Mouse (Mus musculus): ENCODE measurements around the gene Ankdd1a. TPM values are rescaled to one million over a fixed set of nuclear protein-coding genes. Genes with fewer than 3 reads are reported as not detected.

Gene Ankdd1a
- total RNA-seq, 4 experiments from 2014 or later, result 2.2 to 3.4 (median 2.8) TPM

DNA sequence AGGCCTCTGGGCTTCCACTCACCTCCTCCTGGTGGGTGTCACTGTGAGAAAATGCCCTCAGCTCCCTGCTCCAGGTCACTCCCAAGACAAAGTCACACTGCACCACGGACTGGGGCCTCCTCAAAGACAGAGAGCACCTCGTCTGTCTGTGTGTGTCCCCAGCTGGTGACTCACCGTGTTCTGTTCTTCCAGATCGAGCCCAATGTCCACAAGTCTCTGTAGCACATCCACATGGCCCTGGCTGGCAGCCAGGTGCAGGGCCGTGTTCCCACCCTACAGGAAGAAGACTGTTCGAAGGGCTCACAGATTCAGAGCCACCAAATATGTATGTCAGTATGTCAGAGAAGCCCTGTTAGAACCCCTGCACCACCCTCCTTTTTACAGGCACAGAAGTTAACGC is 11.5 kb downstream of the Ankdd1a start:
- DNase-seq (ENCODE audit: low spot score in 2 of 2), result no peak

- DNase-seq (ENCODE audit: low spot score in 2 of 2), result no peak
These were observed 17.1 kb downstream of the Ankdd1a start for GRCm38 (mm10) chr9:65502721-65503505.

GRCm38 (mm10) chr9:65502146-65502545 is 17.8 kb downstream of the Ankdd1a start:
- DNase-seq (ENCODE audit: low spot score in 2 of 2), result no peak

DNA sequence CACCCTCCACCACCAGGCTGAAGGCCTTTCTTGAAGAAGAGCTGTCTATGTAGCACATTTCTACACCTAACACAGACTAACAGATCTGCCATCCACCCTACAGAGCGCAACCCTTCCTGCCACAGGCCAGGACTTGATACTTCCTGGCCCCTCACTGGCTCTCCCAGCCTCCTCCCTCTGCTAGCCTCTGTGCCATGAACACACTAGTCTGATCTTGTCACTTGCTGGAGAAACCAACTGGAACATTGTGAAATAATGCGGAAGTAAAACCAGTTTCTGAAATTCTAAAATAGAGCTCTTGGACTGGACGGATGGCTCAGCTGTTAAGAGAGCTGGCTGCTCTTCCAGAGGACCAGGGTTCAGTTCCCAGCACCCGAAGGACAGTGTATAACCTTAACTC is 27.1 kb downstream of the Ankdd1a start:
- DNase-seq (ENCODE audit: low spot score in 2 of 2), result no peak

- DNase-seq (ENCODE audit: low spot score in 2 of 2), result no peak
These were observed 27.6 kb downstream of the Ankdd1a start for GRCm38 (mm10) chr9:65492351-65492750.

GRCm38 (mm10) chr9:65491476-65491875 is 28.5 kb downstream of the Ankdd1a start:
- no peak for DNase-seq (ENCODE audit: low spot score in 2 of 2)

- DNase-seq (ENCODE audit: low spot score in 2 of 2), result no peak
These were observed 39.9 kb downstream of the Ankdd1a start for GRCm38 (mm10) chr9:65480071-65480470.

GRCm38 (mm10) chr9:65479158-65479557 is 40.8 kb downstream of the Ankdd1a start:
- DNase-seq (ENCODE audit: low spot score in 2 of 2), result no peak

- DNase-seq (ENCODE audit: low spot score in 2 of 2), result no peak
These were observed 47.2 kb downstream of the Ankdd1a start for GRCm38 (mm10) chr9:65472769-65473168.

DNA sequence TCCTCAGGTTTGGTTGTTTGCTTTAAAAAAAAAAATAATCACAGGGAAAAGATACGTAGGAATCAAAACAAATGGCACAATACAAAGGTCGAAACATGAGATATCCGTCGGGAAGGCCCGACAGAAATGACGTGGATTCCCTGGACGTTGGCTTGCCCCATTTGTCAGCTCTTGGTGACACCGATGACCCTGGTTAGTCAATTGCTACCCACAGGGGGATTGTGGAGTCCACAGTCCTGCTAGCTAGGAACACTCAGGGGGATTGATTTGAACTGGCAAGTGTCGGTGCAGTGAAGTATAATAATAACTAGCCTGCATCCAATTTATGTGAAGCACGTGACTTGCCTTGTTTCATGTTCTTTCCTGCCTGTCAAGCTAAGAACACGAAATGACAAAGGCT is 52.3 kb downstream of the Ankdd1a start:
- no peak for DNase-seq (ENCODE audit: low spot score in 2 of 2)

- no peak for DNase-seq (ENCODE audit: low spot score in 2 of 2)
These were observed 54.8 kb downstream of the Ankdd1a start for GRCm38 (mm10) chr9:65465241-65465640.

DNA sequence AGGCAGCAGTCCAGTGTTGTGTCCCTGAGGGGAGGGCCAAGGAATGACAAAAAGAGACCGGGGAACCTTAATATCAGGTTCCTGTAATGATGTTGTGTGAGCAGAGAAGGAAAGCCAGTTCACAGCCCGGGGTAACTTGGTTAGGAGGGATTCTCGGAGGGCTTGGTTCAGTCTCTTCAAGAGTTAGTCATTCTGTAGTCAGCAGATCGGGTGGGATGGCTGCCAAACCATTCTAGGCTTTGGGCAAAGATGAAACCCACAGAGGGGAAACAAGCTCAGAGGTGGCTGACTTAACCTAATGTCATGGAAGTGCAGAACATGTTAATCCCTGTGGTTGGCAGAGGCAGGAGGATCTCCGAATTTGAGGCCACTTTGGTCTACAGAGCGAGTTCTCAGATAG is 55.8 kb downstream of the Ankdd1a start:
- peak in 1 of 2 experiments; percentile 32 for DNase-seq (ENCODE audit: low spot score in 2 of 2)

DNA sequence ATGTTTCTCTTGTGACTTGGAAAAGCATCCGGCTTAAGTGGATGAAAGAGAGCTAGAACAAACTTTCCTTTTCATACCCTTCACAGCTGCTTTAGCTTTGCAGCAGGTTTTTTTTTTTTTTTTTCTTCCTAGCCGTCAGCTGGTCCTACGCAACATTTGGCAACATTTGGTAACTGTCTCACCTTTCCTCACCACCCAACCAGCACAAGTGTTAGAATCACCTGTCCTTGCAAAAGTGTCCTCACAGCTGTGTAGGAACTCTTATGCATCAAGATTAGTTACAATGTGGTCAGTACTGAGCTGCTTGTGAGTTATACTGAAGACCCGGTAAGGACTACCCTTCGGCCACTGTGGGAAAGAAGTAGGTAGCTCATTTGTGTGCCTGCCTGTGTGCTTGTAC is 57.4 kb downstream of the Ankdd1a start:
- DNase-seq (ENCODE audit: low spot score in 2 of 2), result no peak

GRCm38 (mm10) chr9:65460732-65461442 is 59.1 kb downstream of the Ankdd1a start, which contains the start of gene Spg21:
Gene Spg21, plus strand, starts transcription at chr9:65460947.
- DNase-seq (ENCODE audit: low spot score in 2 of 2), result peak; percentile 90 to 95

DNA sequence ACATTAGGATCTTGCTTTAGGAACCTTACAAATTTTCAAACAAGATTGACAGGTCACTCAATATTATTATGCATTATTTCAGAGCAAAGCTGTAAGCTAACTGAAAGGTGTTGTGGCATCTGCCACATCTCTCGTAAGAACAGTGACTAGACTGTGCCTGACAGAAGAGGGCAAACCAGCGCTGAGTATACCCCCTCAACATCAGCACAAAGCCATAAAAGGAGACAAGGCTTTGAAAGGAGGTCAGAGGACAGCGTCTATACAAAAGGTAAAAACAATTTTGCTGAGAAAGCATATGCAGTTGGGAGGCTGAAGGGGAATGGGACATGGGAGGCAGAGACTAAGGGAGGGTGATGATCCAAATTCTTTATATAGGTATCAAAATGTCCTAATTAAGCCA is 59.8 kb downstream of the Ankdd1a start:
- DNase-seq (ENCODE audit: low spot score in 2 of 2), result no peak

- no peak for DNase-seq (ENCODE audit: low spot score in 2 of 2)
These were observed 61.0 kb downstream of the Ankdd1a start for GRCm38 (mm10) chr9:65458975-65459374.

DNA sequence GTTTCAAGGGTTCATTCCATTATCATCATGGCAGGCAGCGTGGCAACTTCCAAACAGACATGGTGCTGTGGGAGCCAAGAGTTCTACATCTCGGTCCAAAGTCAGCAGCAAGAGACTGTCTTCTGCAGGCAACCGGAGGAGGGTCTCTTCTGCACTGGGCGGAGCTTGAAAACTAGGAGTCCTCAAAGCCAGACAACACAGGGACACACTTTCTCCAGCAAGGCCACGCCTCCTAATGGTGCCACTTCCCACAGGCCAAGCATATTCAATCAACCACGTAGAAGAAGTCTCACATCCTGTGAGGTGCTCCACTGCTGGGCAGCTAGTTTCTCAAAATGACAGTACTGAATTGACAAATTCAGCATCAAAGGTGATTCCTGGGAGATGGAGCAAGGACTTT is 72.0 kb downstream of the Ankdd1a start:
- no peak for DNase-seq (ENCODE audit: low spot score in 2 of 2)

DNA sequence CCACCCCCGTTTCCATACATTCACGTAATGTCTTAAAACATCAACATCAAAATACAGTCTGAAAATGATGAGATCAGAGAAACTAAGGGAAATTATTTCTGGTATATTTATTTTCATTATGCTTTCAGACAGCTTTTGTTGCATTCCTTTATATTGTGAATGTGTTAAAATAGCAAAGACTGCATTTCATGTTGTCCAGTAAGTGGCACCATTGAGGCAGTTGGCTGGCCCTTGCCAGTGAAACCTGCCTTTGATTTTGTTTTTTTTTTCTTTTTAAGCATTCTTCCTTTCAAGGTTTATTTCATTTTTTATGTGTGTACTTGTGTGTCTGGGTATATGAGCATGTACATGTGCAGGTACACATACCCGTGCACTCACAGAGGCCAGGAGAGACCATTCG is 75.3 kb downstream of the Ankdd1a start:
- DNase-seq (ENCODE audit: low spot score in 2 of 2), result no peak

Other genes starting within 250 kb of the Ankdd1a start
- 10 to 100 TPM; 31.8 to 35.7 (median 32.3) TPM for gene Clpx, start 225.9 kb downstream of the Ankdd1a start, total RNA-seq (2022)
- gene Pdcd7, start 174.1 kb downstream of the Ankdd1a start, total RNA-seq (2022), result 10 to 100 TPM; 27.6 to 31.2 (median 29.1) TPM
- gene Ubap1l, start 159.2 kb downstream of the Ankdd1a start, total RNA-seq (2022), result 1 to 10 TPM; 3.3 to 7.4 (median 5.1) TPM
- gene Kbtbd13, start 128.5 kb downstream of the Ankdd1a start, total RNA-seq (2022), result under 1 TPM; 0.11 to 0.45 (median 0.23) TPM
- 1 to 10 TPM; 2.9 to 4.4 (median 3.8) TPM for gene Rasl12, start 121.7 kb downstream of the Ankdd1a start, total RNA-seq (2022)
- not detected for gene Slc51b, start 97.2 kb downstream of the Ankdd1a start, total RNA-seq (2022)
- gene Mtfmt, start 84.4 kb downstream of the Ankdd1a start, total RNA-seq (2022), result 10 to 100 TPM; 16.6 to 20.5 (median 18.5) TPM
- gene Spg21, start 59.2 kb downstream of the Ankdd1a start, total RNA-seq (2022), result 10 to 100 TPM; 33.7 to 37.7 (median 36.4) TPM
- gene Plekho2, start 59.8 kb upstream of the Ankdd1a start, total RNA-seq (2022), result 10 to 100 TPM; 13.4 to 21.0 (median 14.2) TPM
- under 1 TPM; 0.09 to 0.24 (median 0.16) TPM for gene Pif1, start 67.0 kb upstream of the Ankdd1a start, total RNA-seq (2022)
- 1 to 10 TPM; 3.7 to 5.4 (median 4.6) TPM for gene Rbpms2, start 109.5 kb upstream of the Ankdd1a start, total RNA-seq (2022)
- 100 to 1,000 TPM; 188 to 226 (median 208) TPM for gene Oaz2, start 147.8 kb upstream of the Ankdd1a start, total RNA-seq (2022)

All from layer of hippocampus, adult 8-10 months (tissue).